Mouse (Mus musculus) cerebellum, adult 11-12 months (tissue): ENCODE results near the gene Lexm.

ENCODE experiments used
- DNase-seq: peaks from one replicate; pipeline ENCODE4 v3.0.0; 2022

The Lexm gene

DNA sequence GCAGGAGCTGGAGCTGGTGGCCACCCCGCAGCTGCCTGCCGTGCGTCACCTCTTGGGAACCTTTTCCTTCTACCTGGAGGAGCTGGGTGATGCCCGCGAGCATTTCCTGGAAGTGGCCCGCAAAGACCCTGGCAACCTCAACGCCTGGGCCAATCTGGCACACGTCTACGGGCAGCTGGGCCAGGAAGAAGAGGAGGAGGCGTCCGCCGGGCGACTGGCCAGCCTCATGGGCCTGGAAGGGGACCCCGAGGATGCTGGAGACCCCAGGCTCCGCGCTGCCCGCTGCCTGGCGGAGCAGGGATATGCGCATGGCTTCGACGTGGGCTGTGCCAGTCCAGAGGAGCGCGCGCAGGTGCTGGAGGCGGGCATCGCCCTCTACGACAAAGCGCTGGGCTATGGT, 5.7 kb upstream of the Lexm start:
- no peak for DNase-seq

DNA sequence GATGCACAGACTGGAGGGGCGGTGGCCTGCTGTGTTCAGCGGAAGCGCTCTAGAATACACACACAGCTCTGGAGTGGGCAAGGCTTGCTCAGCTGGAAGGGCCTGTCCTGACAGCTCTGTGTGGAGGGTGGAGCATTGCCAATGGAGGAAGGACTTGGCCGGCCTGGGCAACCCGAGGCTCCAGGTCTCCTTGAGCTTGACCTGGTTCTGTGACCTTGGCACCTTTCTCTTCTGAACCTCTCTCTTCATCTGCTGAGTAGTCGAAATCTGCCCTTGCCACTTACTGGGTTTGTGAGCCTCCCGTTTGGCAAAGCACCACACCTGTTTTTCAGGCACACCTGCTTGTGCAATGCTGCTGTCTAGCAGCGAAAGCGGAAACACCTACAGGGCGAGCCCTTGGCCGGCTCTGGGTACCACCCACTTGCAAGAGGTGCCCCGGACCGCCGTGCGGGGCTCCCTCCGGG, 5.0 kb upstream of the Lexm start, which contains the start of gene Ttc22:
TSS of gene Ttc22 (plus strand) at position 403 of the 464 bp plus-strand sequence.
- no peak for DNase-seq

DNA sequence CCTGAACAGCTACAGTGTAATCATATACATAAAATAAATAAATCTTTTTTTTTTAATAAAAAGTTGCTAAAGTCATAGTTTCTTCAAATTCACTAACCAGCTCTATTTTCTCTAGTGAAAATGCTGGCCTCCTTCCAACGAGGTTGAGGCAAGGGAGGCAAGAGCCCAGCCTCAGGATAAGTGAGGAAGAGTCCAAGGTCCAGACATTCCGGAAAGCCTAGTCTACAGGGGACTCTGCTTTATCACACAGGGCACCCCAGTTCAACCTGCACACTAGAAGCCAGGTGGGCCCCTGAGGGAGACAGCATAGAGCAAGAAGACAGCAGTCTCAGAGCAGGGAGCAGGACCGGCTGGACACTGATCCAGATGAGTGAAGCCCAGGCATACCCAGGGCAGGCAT, 4.4 kb upstream of the Lexm start:
- no peak for DNase-seq

DNA sequence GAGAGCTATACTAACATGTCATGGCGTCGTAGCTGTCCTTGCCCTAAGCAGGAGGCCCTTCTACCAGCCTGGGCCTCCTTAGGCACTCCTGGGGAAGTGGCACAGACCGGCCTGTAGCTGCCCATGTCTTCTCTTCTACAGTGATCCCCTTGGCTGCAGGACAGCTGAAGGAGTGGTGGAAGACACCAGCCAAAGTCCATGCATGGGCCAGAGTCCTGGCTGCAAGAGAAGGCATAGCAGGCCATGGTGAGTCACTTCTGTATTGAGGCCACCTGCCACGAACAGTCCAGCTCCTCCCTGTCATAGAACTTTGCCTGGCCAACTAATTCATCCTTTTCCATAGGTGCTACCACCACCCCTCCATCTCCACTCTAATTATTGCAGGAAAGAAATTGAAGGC, 1.9 kb upstream of the Lexm start:
- DNase-seq = no peak

DNA sequence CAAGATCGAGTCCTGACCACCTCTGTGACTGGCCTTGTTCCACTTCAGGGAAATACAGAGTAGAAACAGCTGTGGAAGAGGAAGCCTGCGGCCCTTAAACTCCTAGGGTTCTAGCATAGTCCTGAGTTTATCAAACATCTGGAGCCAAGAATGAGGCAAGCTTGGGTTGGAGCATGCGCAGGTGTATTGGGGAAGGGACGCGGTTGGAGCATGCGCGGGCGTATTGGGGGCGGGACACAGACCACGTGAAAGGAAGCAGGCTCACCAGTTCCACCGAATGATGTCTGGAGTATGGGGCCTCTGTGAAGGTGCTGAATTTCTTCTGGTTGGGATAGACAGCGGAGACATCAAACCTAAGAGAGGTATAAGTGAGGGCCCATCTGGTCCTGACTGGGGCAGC, 1.4 kb downstream of the Lexm start:
- no peak for DNase-seq

DNA sequence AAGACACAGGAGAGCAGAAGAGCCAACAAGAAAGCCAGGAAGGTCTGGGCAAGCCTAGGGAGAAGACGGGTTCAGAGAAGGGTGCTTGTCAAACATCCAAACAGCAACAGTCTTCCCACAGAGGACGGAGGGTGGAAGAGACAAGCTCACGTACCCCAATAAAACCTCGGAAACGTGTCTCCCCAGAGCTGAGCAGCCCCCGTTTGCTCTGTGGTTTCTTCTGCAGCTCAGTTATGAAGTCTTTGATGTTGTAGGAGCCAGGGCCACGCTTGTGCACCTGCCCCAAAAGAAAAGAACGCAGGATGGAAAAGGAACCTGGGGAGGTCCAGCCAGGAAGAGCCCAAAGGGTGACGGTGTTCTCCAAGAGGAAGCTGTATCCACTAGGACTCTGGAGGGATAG, 2.2 kb downstream of the Lexm start:
- DNase-seq = no peak

DNA sequence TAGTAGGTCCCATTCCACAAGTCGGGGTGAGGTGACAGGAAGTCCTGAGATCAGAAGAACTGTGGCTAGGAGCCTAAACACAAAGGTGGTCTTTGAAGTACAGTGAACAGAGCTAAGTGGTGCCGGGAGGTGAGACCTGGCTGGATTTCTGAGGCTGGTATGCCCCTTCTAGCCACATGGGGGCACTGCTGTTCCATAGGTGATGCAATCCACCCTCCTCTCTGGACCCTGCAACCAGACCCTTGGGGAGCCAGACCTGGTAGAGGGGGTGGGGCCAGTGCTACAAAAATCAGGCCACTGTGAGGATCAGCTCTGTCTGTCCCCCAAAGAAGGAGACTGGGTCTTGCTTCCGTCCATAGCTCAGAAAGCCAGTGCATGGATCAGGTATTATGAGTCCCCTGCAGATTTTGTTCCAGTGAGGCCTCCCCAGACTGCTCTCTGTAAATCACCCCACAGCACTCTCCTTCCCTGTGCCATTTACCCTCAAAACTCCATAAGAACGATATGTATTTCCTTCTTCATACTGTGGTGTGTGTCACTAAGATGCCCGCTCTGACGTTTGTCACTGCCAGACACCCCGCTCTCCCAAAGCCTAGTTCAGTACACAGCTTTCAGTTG, 2.8 kb downstream of the Lexm start:
- DNase-seq = peak; percentile 32

DNA sequence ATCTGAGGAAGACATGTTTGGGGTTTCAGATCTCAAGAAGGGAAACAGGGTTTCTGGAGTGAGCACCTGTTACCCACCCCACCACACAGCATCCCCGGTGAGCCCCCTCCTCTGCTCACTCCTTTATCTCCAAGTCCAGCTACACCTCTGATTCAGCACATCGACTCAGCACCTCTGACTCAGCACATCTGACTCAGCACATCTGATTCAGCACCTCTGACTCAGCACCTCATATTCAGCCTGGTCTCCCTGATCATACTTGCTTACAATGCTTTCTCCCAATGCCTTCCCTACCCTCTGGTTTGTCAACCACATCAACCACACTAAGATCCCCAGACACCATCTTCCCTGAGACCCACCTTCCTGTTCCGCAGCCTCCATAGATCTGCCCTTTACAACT, 3.5 kb downstream of the Lexm start:
- DNase-seq = no peak

DNA sequence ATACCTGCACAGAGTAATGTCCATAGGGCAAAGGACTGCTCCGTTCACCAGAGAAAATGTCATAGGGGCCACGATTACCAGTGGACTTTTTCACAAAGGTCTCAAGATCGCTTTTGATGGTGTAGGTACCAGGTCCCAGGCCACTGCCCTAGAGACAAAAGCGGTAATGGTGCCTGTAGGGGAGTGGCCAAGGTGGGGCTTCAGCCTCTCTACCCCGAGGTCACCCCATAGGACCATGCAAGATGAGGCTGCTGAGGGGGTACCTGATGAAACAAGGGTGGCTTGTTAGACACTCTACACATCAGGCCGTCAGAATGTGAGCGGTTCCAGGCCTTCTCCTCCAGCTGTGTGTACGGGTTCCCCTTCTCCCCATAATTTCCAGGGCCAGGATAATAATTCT, 3.9 kb downstream of the Lexm start:
- no peak for DNase-seq

DNA sequence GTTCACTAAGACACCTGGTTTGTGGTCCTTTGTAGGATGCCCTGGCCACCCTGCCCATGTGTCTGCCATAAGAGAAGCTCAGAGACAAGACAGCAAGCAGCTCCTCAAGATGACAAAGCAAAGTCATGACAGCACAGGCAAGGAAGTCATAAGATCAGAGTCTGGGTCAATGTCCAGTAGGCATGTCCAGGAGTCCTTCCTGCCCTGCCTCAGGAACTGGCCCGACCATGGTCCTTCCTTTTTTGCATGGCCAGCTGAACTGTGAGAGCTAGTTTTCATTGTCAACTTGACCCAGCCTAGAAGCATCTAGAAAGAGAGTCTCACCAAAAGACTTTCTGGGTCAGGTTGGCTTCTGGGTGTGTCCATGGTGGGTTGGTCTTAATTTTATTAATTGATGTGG, 9.1 kb downstream of the Lexm start:
- DNase-seq = no peak

DNA sequence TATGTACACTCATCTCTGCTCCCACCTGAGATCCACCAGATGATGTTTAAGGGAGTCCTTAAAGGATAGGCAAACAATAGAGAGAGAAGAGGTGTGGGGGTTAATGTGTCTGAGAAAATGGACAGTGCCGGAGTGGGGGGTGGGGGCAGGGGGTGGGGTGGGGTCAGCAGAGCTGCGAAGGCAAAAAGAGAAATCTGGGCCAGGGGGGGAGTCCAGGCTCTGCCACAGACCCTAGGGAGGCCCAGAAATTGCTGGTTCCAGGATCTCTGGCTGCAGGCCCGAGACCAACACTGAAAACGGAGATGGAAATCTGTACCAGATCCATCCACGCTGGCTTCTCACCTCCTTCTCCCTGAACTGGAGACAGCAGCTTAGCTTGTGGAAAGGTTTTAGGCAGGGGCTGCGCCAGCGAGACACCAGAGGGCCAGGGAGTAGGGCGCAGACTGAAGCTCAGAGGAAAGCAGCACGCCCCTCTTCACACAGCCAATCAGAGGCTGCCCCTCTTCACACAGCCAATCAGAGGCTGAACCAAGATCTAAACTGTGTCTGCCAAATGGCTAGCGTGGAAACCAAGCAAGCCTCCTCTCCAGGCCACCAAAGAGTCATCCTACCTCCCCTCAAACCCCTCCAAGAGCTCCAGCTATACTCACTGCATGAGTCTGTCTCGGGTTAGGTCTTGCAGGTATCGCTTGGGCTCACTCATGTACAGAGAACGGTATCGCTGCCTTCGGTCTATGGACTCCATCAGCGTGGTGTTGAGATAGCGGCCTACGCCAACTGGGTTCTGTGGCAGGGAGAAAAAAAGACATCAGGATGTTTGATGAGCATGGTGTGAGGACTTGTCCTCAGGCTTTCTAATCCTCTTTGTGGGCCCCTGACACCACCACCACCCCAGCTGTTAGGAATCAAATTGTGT, 10.1 kb downstream of the Lexm start:
- DNase-seq = no peak

DNA sequence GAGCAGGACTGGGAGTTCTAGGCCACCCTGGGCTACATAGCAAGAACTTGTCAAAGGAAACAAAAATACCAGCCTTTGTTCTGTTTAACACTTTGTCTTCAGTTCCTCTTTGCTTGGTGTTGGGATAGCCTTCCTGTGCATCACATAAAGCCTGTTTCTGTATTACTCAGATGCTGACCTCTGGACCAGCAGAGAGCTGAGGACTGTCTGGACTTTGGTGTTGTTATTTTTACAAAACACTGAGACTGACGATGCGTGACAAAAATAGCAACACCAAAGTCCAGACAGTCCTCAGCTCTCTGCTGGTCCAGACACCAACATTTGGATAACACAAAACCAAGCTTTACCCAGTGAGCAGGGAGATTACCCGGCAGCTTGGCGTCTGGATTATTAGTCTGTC, 16.3 kb downstream of the Lexm start:
- DNase-seq = no peak

DNA sequence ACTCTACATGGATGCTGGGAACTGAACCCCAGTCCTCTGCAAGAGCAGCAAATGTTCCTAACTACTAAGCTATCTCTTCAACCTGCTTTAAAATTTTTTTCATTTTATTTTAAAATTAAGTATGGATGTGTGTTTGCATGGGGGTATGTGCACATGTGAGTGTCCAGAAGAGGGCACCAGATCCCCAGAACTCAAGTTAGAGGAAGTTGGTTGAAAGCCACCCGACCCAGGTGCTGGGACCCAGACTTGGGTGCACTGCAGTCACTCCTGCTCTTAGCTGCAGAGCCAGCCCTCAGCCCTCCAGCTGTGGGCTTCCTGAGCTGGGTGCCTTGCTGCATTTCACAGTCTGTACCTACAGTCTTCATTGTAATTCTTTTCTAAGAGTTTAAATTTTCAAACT, 17.6 kb downstream of the Lexm start:
- DNase-seq = no peak

DNA sequence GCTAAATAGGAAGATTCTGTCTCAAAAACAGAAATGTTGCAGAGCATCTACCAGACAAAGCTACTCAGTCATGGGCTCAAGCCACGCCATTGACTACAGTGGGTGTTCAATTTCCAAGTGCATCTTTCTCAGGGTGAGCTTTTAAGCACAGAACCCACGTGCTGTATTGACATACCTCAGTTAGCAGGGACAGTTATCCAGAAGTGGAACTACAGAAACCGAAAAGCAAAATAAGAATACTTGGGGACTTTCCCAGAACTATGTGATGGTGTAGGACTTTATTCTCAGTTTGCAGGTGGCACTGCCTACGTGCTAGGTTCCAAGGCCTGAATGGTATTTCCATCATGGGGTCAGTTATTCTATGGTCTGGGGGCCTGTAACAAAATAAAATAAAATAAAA, 19.3 kb downstream of the Lexm start:
- no peak for DNase-seq

DNA sequence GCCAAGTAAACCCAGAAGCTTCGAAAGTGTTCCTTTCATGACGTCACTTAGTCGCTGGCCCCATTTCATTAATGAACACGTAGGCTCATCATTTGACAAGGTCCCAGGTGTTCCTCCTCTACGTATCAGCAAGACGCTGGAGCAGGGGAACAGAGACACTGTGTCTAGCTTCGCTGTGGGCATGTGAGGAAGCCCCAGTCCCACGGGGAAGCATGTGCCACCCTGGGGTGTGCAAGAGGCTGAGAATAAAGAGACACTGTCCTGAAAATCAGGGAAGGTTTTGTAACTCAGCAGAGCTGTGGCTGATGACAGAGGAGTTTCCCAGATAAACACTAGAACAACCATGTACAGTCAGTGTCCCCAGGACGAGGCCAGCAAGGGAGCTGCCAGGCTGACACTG, 20.0 kb downstream of the Lexm start:
- DNase-seq = no peak

DNA sequence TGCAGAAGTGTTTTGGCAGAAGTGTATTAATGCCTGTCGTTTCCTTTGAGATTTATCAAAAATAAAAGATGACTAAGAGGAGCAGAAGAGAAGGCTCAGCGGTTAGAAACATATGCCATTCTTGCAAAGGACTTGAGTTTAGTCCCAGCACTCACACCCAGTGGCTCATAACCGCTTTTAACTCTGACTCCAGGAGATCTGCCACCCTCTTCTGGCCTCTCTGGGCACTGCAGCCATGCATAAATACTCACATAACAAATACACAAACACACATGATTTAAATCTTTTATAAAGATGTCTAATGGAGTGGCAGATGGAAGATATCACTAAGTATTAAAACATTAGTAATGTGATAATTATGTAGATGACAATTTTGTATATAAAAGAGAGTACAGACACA, 20.8 kb downstream of the Lexm start:
- no peak for DNase-seq

DNA sequence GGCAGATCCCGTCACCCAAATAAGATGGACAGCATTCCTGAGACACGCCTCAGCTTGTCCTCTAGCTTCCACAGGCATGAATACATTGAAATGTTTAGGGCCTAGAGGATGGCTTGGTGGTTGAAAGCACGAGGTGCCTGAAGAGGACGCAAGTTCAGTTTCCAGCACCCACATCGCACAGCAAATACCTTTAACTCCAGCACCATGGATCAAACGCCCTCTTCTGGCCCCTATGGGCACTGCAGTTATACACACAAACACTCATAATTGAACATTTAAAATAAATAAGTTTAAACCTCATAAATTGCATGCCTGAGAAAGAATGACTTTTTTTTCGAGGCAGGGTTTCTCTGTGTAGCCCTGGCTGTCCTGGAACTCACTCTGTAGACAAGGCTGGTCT, 23.4 kb downstream of the Lexm start:
- DNase-seq = no peak

DNA sequence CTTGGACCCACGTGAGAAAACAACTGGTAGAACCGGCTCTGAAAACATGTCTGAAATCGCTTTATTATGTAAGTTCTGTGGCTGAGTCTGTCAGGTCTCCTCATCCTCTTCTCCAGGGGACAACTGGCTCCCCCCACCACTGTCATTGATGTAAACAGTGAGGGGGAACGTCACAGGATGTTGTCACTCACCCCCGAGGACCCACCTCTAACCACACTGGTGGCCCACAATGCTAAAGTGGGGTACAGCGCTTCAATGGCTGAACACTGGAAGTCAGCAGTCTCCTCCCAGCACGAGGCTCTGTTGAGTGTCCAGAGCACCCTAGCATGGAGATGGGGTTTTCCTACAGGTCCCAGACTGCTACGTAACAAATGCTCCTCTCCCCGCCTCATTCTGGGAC, 26.2 kb downstream of the Lexm start:
- DNase-seq = no peak

DNA sequence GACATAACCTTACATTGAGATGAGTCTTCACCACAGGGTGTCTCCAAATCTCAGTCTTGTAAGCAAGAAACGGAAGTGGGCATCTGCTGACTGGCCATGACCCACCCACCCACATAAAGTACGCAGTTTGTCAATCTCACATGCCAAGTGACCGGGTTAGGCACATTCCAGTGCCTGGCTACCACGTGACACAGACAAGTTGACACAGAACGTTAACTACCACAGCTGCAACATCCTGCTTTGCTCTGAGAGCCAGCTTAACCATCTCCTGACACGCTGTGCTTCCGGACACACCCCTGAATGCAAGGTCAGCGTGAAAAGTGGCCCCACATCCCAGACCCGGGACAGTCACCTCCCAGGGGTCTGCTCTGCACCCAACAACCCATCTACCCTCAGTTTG, 26.9 kb downstream of the Lexm start:
- no peak for DNase-seq

DNA sequence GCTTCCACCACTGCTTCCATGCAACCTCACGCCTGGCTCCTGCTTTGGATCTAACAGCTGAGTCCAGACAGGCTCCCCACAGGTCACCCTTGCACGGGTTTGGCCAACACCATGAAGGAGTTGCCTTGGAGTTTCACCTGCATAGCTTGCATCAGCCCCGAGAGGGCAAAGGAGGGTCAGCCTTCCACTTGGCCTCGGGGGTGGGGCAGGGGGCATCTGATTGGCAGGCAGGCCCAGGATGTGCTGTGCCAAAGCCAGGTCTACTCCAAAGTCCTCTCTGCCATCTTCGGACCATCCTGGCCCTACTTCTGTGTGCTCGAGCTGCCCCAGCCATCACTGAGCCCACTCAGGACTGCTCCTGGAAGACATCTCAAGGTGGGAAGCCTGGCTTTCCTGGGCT, 30.0 kb downstream of the Lexm start:
- no peak for DNase-seq

DNA sequence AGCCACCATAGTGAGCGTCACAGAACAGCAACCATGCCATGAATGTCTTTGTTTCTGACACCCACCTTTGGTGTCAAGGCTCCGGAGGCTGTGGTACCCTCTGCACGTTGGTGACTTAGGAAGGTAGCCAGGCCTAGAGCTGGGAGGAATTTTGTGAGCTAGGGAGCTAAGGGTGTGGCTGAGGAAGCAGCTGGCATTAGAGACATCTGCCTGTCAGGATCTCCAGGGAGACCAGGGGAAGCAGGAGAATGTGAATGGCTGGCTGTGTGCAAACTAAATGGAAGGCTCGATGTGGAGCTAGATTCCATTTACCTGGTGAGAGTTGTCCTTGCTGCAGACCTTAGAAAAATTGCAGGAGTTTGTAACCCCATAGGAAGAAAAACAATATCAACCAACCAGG, 32.4 kb downstream of the Lexm start:
- no peak for DNase-seq

DNA sequence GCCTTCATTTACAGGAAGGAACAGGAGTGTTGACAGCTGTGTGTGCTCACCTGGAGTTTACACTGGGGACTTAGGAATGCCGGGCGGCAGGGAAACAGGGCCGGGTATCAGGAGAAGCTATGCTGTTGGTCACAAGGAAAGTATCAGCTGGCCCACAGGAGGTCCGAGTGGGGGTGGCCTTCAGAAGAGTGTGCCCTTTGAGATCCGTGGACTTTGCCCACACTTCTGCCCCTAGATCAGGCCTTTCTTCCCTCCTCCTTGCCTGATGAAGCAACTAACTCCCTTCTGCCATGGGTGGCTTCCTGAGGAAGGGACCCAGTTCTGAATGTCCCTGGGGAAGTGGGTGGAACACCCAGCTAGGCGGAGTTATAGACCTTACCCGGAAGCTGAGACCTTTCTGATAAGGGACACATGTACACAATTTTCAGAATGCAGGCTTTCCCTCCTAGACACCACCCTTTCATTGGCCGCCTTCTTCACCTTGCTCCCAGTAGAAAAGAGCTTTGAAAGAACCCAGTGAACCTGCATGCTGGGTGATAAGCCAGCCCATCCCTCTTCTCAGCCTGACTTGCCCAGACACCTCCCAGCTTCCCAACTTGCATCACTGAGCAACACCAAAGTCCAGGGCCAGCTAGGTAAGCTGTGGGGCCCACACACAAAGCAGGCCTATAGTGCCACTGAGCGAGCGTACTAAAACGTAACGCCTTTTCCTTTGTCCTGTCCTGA, 34.5 kb downstream of the Lexm start:
- DNase-seq = no peak

DNA sequence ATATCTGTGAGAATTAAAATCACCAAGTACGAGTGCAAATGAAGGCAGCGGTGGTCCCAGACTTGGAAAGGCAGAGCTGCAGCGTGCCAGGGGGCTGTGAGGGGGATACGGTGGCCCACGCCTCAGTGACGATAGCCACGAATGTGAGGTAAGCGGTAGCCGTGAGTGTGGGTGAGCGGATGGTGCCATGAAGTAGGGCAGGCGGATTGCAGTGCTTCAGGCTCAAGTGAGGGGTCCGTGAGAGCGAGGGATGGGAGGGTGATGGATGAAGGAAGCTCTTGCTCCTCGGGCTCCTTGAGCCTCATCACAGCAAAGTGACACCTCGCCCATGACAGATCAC, 35.2 kb downstream of the Lexm start:
- DNase-seq = no peak
